Mouse (Mus musculus): ENCODE results near the gene Tex9.
"Not testable (repeated sequence)": the region's sequence is repeated elsewhere in the genome, so short reads cannot be mapped to it uniquely, and the experiment has no call there.

Gene Tex9

GRCm38 (mm10) chr9:72440948-72441926, 50.8 kb downstream of the Tex9 start:
- peak in 1 of 2 experiments; percentile 27 for DNase-seq (ENCODE audit: low read depth in 2 of 2, low spot score in 2 of 2)

GRCm38 (mm10) chr9:72440358-72440757, 51.7 kb downstream of the Tex9 start:
- no peak for DNase-seq (ENCODE audit: low read depth in 2 of 2, low spot score in 2 of 2)

- no peak for DNase-seq (ENCODE audit: low read depth in 2 of 2, low spot score in 2 of 2)
These were observed 53.3 kb downstream of the Tex9 start for GRCm38 (mm10) chr9:72438749-72439148.

- peak; percentile 84 to 89 for DNase-seq (ENCODE audit: low read depth in 2 of 2, low spot score in 2 of 2)
These were observed 54.0 kb downstream of the Tex9 start, which contains the start of gene Mns1 for GRCm38 (mm10) chr9:72437822-72438701. Mns1 (plus strand) TSS chr9:72438011.

- no peak for DNase-seq (ENCODE audit: low read depth in 2 of 2, low spot score in 2 of 2)
These were observed 57.1 kb downstream of the Tex9 start for GRCm38 (mm10) chr9:72434876-72435275.

- no peak for DNase-seq (ENCODE audit: low read depth in 2 of 2, low spot score in 2 of 2)
These were observed 64.2 kb downstream of the Tex9 start for GRCm38 (mm10) chr9:72427861-72428260.

- DNase-seq (ENCODE audit: low read depth in 2 of 2, low spot score in 2 of 2): no peak
These were observed 66.6 kb downstream of the Tex9 start for GRCm38 (mm10) chr9:72425300-72425850.

- DNase-seq (ENCODE audit: low read depth in 2 of 2, low spot score in 2 of 2): no peak
These were observed 69.3 kb downstream of the Tex9 start for GRCm38 (mm10) chr9:72422753-72423152.

- DNase-seq (ENCODE audit: low read depth in 2 of 2, low spot score in 2 of 2): no peak
These were observed 69.7 kb downstream of the Tex9 start for GRCm38 (mm10) chr9:72422284-72422683.

GRCm38 (mm10) chr9:72420490-72420889, 71.5 kb downstream of the Tex9 start:
- DNase-seq (ENCODE audit: low read depth in 2 of 2, low spot score in 2 of 2): no peak

- no peak for DNase-seq (ENCODE audit: low read depth in 2 of 2, low spot score in 2 of 2)
These were observed 73.6 kb downstream of the Tex9 start for GRCm38 (mm10) chr9:72418443-72418842.

- no peak for DNase-seq (ENCODE audit: low read depth in 2 of 2, low spot score in 2 of 2)
These were observed 80.3 kb downstream of the Tex9 start for GRCm38 (mm10) chr9:72411746-72412145.

- no peak for DNase-seq (ENCODE audit: low read depth in 2 of 2, low spot score in 2 of 2)
These were observed 82.4 kb downstream of the Tex9 start for GRCm38 (mm10) chr9:72409381-72410225.

GRCm38 (mm10) chr9:72408131-72408586, 83.9 kb downstream of the Tex9 start:
- DNase-seq (ENCODE audit: low read depth in 2 of 2, low spot score in 2 of 2): peak; percentile 69 to 81

- DNase-seq (ENCODE audit: low read depth in 2 of 2, low spot score in 2 of 2): no peak
These were observed 86.0 kb downstream of the Tex9 start for GRCm38 (mm10) chr9:72405882-72406638.

- DNase-seq (ENCODE audit: low read depth in 2 of 2, low spot score in 2 of 2): no peak
These were observed 87.1 kb downstream of the Tex9 start for GRCm38 (mm10) chr9:72404934-72405333.

GRCm38 (mm10) chr9:72404446-72404845, 87.6 kb downstream of the Tex9 start:
- DNase-seq (ENCODE audit: low read depth in 2 of 2, low spot score in 2 of 2): no peak

GRCm38 (mm10) chr9:72403421-72403820, 88.6 kb downstream of the Tex9 start:
- DNase-seq (ENCODE audit: low read depth in 2 of 2, low spot score in 2 of 2): no peak

- DNase-seq (ENCODE audit: low read depth in 2 of 2, low spot score in 2 of 2): not testable (repeated sequence)
These were observed 90.2 kb downstream of the Tex9 start for GRCm38 (mm10) chr9:72401769-72402168.
